Mouse (Mus musculus): ENCODE results near the gene Tspoap1.
A peak's percentile ranks its signal among the peaks of the same experiment; 100 is the strongest.

Tspoap1 gene

GRCm38 (mm10) chr11:87814831-87815230 lies 54.5 kb downstream of the Tspoap1 start:
- DNase-seq: no peak

DNA sequence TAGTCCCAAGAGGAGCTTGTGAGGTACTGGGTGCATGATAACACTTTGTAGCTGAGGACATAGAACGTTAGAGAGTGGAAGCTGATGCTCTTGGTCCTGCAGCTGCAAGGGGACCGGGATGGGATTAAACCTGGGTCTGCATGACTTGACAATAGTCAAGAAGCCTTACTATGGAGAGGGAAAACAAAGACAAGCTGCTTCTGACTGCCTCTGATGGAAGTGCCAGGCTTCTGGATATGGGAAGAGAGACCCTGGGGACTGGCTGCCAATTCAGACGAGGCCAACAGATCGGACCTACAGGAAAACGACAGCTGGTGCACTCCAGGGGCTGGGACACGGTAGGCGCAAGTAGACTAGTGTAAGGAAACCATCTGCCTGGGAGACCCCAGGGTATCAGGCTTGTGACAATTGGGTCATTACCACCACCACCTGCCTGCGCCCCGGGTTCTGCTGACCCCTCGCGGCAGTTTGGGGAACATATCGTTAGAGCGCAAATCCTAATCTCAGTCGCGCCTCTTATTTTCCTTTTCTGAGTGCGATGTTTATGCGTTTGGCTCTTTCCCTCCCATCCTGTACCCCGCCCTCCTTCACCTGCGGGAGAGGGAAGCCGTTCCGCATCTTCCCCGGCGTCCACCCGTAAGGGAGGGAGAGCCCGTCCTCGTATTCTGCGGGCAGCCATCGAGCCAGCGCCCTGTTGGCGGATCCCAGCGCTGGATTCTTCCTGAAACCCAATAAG lies 56.5 kb downstream of the Tspoap1 start:
- DNase-seq: peak; percentile 52

DNA sequence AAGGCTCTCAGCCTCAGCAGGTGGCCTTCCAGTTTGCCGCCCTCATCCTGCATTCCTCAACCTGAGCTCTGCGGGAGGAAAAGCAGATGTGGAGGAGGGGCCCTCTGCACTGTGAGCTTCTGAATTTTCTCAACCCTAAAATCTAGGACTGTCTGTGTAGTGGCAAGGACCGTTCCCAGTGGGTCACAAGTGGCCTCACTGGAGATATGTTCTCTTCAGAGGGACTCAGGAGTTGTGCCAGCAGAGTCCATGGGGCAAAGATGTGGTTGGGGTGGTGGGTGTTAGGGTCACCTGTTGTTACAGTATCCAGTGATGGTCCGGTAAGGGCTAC lies 57.1 kb downstream of the Tspoap1 start:
- DNase-seq: no peak

DNA sequence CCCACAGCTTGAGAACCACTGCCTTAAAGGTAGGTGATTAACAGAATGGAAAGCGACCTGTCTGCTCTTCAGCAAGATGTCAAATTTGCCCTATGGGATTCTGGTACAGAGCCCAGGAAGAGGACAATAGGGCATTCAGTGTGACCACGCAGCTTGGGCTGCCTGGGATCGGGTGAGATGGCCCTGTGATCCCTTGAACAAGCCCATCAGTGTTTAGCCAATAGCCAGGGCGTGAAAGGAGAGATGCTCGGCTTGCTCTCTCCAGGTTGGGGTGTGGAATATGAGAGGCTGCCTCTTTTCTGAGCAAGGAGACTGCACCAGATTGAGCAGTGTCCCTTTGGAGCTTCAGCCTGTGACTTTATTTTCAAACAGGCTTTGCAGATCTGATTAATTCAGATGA lies 61.2 kb downstream of the Tspoap1 start:
- DNase-seq: no peak

GRCm38 (mm10) chr11:87828239-87828900 lies 68.0 kb downstream of the Tspoap1 start, which contains the start of gene Lpo:
Gene Lpo (minus strand): TSS chr11:87828289.
- DNase-seq: no peak
